Mouse (Mus musculus) layer of hippocampus, adult 2 months (tissue): ENCODE data around the gene Ank3. TPM values are rescaled to one million over a fixed set of nuclear protein-coding genes. Genes with fewer than 3 reads are reported as not detected.
A peak's percentile ranks its signal among the peaks of the same experiment; 100 is the strongest.
"Not testable (repeated sequence)": the region's sequence is repeated elsewhere in the genome, so short reads cannot be mapped to it uniquely, and the experiment has no call there.

Source experiments
- DNase-seq, 2 experiments: peaks; one replicate each; pipeline ENCODE4 v3.0.0; 2022; ENCODE audit warnings: low spot score in 2 of 2
- H3K27ac ChIP-seq: fragments of 200-600 bp; 2 replicates; pipeline ENCODE4 v1.8.1; 2022
- H3K4me3 ChIP-seq: fragments of 200-600 bp; 2 replicates; pipeline ENCODE4 v1.8.1; 2022; ENCODE audit warnings: mild to moderate bottlenecking
- CTCF ChIP-seq: fragments of 200-600 bp; conservative IDR thresholded peaks from 2 replicates; pipeline ENCODE4 v1.8.1; 2022; ENCODE audit warnings: antibody characterized with exemption, mild to moderate bottlenecking, moderate library complexity
- total RNA-seq, 2 experiments: library from RNA; stranded (reverse); gene quantifications; 2 replicates each; pipeline ENCODE4 v1.2.3; 2021

The Ank3 gene
- total RNA-seq, 2 experiments from 2014 or later, result 474 to 477 TPM

- H3K27ac ChIP-seq, result no peak overlapping the region
- H3K4me3 ChIP-seq, result no peak overlapping the region
- TF ChIP-seq CTCF, result no peak
- DNase-seq, result no peak
Measured at GRCm38 (mm10) chr10:69883935-69884680, 485.5 kb downstream of the Ank3 start.

GRCm38 (mm10) chr10:69888399-69888798, 489.8 kb downstream of the Ank3 start:
- TF ChIP-seq CTCF, result peak; percentile 33

GRCm38 (mm10) chr10:69889779-69890178, 491.2 kb downstream of the Ank3 start:
- peak; percentile 82 for TF ChIP-seq CTCF
- peak in 1 of 2 experiments; percentile 48 for DNase-seq
- Histone ChIP-seq H3K27ac (peak overlapping the region; percentile 23; the same call in 1 of the 2 replicates), H3K4me3 (no peak overlapping the region)

More at GRCm38 (mm10) chr10:69888399-69888798, 489.8 kb downstream of the Ank3 start:
- peak; percentile 32 to 63 for DNase-seq
- H3K27ac ChIP-seq, result peak overlapping the region; percentile 8; the same call in 1 of the 2 replicates
- H3K4me3 ChIP-seq, result no peak overlapping the region; the same call in 1 of the 2 replicates

- Histone ChIP-seq H3K27ac (peak overlapping the region; percentile 23; the same call in 1 of the 2 replicates), H3K4me3 (no peak overlapping the region)
- no peak for TF ChIP-seq CTCF
- no peak for DNase-seq
Measured at GRCm38 (mm10) chr10:69890389-69890985, 491.9 kb downstream of the Ank3 start.

- no peak for DNase-seq
- Histone ChIP-seq H3K27ac (no peak overlapping the region; the same call in 1 of the 2 replicates), H3K4me3 (no peak overlapping the region)
- TF ChIP-seq CTCF, result no peak
Measured at GRCm38 (mm10) chr10:69892162-69892561, 493.6 kb downstream of the Ank3 start.

- no peak overlapping the region for H3K4me3 ChIP-seq
- no peak for TF ChIP-seq CTCF
- H3K27ac ChIP-seq, result peak overlapping the region; percentile 55; the same call in 1 of the 2 replicates
- no peak for DNase-seq
Measured at GRCm38 (mm10) chr10:69895606-69896005, 497.0 kb downstream of the Ank3 start.

GRCm38 (mm10) chr10:69897927-69898326, 499.4 kb downstream of the Ank3 start:
- no peak for TF ChIP-seq CTCF
- peak; percentile 57 to 81 for DNase-seq
- no peak overlapping the region for H3K4me3 ChIP-seq
- peak overlapping the region; percentile 80 for H3K27ac ChIP-seq

- Histone ChIP-seq H3K4me3 (no peak overlapping the region), H3K27ac (no peak overlapping the region)
- TF ChIP-seq CTCF, result no peak
- DNase-seq, result no peak
Measured at GRCm38 (mm10) chr10:69898821-69899220, 500.2 kb downstream of the Ank3 start.

- Histone ChIP-seq H3K4me3 (no peak overlapping the region), H3K27ac (no peak overlapping the region)
- no peak for TF ChIP-seq CTCF
- DNase-seq, result no peak
Measured at GRCm38 (mm10) chr10:69899788-69900187, 501.2 kb downstream of the Ank3 start.

GRCm38 (mm10) chr10:69902024-69902423, 503.5 kb downstream of the Ank3 start:
- no peak overlapping the region for H3K27ac ChIP-seq
- TF ChIP-seq CTCF, result no peak
- no peak overlapping the region for H3K4me3 ChIP-seq
- DNase-seq, result no peak

- no peak for TF ChIP-seq CTCF
- no peak overlapping the region for H3K4me3 ChIP-seq
- DNase-seq, result no peak
- H3K27ac ChIP-seq, result no peak overlapping the region
Measured at GRCm38 (mm10) chr10:69904321-69904720, 505.7 kb downstream of the Ank3 start.

GRCm38 (mm10) chr10:69907795-69908764, 509.5 kb downstream of the Ank3 start:
- no peak for DNase-seq
- TF ChIP-seq CTCF, result no peak

GRCm38 (mm10) chr10:69909856-69910255, 511.3 kb downstream of the Ank3 start:
- DNase-seq, result no peak
- Histone ChIP-seq H3K4me3 (no peak overlapping the region), H3K27ac (peak overlapping the region; percentile 32; the same call in 1 of the 2 replicates)
- TF ChIP-seq CTCF, result no peak

More at GRCm38 (mm10) chr10:69907795-69908764, 509.5 kb downstream of the Ank3 start:
- H3K4me3 ChIP-seq, result no peak overlapping the region
- H3K27ac ChIP-seq, result no peak overlapping the region

GRCm38 (mm10) chr10:69910304-69910703, 511.7 kb downstream of the Ank3 start:
- DNase-seq, H3K4me3 ChIP-seq: not testable (repeated sequence)
- H3K27ac ChIP-seq, result peak overlapping the region; percentile 32; the same call in 1 of the 2 replicates

- H3K27ac ChIP-seq, H3K4me3 ChIP-seq, DNase-seq: not testable (repeated sequence)
Measured at GRCm38 (mm10) chr10:69910726-69911125, 512.2 kb downstream of the Ank3 start.
